Mouse (Mus musculus) spleen, adult 2 months (tissue): ENCODE results near the gene Gm8871.
"Not testable (repeated sequence)": the region's sequence is repeated elsewhere in the genome, so short reads cannot be mapped to it uniquely, and the experiment has no call there.

Experiments used
- CTCF ChIP-seq: fragments of 200-500 bp; IDR thresholded peaks from 2 replicates; pipeline ENCODE4 v1.5.1; 2011; ENCODE audit warnings: mild to moderate bottlenecking, inconsistent platforms; ENCODE audit not compliant: insufficient read depth, insufficient read length, insufficient replicate concordance; ENCODE audit errors: extremely low read depth
- POLR2A ChIP-seq: fragments of 200-500 bp; IDR thresholded peaks from 2 replicates; pipeline ENCODE4 v1.6.1; 2011; ENCODE audit warnings: low read depth, low read length, inconsistent platforms

GRCm38 (mm10) chr5:10947505-10947904 lies at the start of gene Gm8871, which contains the start of gene Gm8857:
- not testable (repeated sequence) for TF ChIP-seq POLR2A, CTCF
